24 mouse cellular contexts compared by ENCODE assay signal in the genomic region with DNA sequence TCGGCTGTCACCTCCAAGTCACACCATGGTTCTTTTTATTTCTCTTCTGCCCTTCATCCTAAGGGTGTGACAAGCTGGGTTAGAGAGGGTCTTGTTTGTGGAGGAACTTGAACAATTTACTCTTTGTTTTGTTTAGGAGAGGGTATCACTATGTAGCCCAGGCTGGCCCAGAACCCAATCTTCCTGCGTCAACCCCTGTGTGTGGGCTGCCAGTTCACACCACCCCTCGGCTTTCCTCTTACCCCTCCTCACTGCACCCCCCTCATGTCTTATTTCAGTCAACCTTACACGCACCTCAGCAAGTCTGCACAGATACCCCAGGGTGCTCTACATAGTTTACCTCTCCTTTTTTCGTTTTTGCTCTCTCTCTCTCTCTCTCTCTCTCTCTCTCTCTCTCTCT. TPM values are rescaled to one million over a fixed set of nuclear protein-coding genes. Genes with fewer than 3 reads are reported as not detected.
A peak's percentile ranks its signal among the peaks of the same experiment; 100 is the strongest.
DNase-seq lines count a peak whose midpoint lies in the region; ATAC-seq lines count a peak whose summit lies in the region.
"Had no signal": no experiment of that assay in that cellular context is flagged by ENCODE, and none has a peak within 500 bp of the region (broad histone marks: within the 10 kb centered on the region; RNA-seq: fewer than 3 reads in every experiment).

No protein-coding gene starts in this region.

- H3K36me3 ChIP-seq in hindbrain, embryonic 11.5 days (ENCODE audit: control insufficient read depth, insufficient read depth, low read length) = no peaks in the 10 kb centered on the region
- no peaks in the 10 kb centered on the region for H3K36me3 ChIP-seq in hindbrain, embryonic 14.5 days (replicated peaks; ENCODE audit: control insufficient read depth, insufficient read depth)
- no peaks in the 10 kb centered on the region for H3K36me3 ChIP-seq in midbrain, embryonic 13.5 days
- H3K36me3 ChIP-seq in midbrain, embryonic 15.5 days (replicated peaks) = no peaks in the 10 kb centered on the region
- H3K36me3 ChIP-seq in embryonic facial prominence, embryonic 10.5 days (replicated peaks) = no peaks in the 10 kb centered on the region
- H3K36me3 ChIP-seq: embryonic facial prominence, embryonic 13.5 days; embryonic facial prominence, embryonic 15.5 days; forebrain, embryonic 10.5 days; forebrain, embryonic 12.5 days; G1E had no signal

- DNase-seq in cerebellum, adult 8-10 months = peak; percentile 11
- DNase-seq in cerebellum, adult 11 months = no peak
- peak; percentile 52 for DNase-seq in hindbrain, embryonic 11.5 days (ENCODE audit: low spot score)
- no peak for DNase-seq in hindbrain, embryonic 14.5 days (ENCODE audit: low spot score)
- peak; percentile 20 for DNase-seq in embryonic facial prominence, embryonic 10.5 days (ENCODE audit: low spot score)
- DNase-seq: adrenal gland, adult 8-10 months; adrenal gland, postnatal 14 days; adrenal gland, postnatal 36 days; B cell, adult 2 months; cerebellum, adult 18-20 months; cerebellum, adult 9-10 months had no signal

- 0 out of 2 replicates have a peak, but pooled peaks cover 4% of the 10 kb centered on the region for H3K4me1 ChIP-seq in hindbrain, embryonic 11.5 days (replicated peaks; ENCODE audit: control insufficient read depth, insufficient read depth, low read length)
- 0 out of 2 replicates have a peak, but pooled peaks cover 4% of the 10 kb centered on the region for H3K4me1 ChIP-seq in hindbrain, embryonic 14.5 days (replicated peaks; ENCODE audit: control insufficient read depth, insufficient read depth, low read length)
- peaks cover 14% of the 10 kb centered on the region for H3K4me1 ChIP-seq in midbrain, embryonic 13.5 days (replicated peaks)
- H3K4me1 ChIP-seq in midbrain, embryonic 15.5 days = peaks cover 18% of the 10 kb centered on the region
- peaks cover 27% of the 10 kb centered on the region for H3K4me1 ChIP-seq in embryonic facial prominence, embryonic 10.5 days

- H3K9ac ChIP-seq in hindbrain, embryonic 11.5 days (ENCODE audit: low read depth, low read length) = no peak overlapping the region
- H3K9ac ChIP-seq in hindbrain, embryonic 14.5 days = no peak overlapping the region
- no peak overlapping the region for H3K9ac ChIP-seq in midbrain, embryonic 13.5 days (replicated peaks)
- no peak overlapping the region for H3K9ac ChIP-seq in midbrain, embryonic 15.5 days
- H3K9ac ChIP-seq: embryonic facial prominence, embryonic 13.5 days; embryonic facial prominence, embryonic 15.5 days; forebrain, embryonic 12.5 days had no signal

- peaks cover 92% of the 10 kb centered on the region for H3K27me3 ChIP-seq in hindbrain, embryonic 11.5 days (ENCODE audit: control insufficient read depth, insufficient read depth, low read length)
- peaks cover 94% of the 10 kb centered on the region for H3K27me3 ChIP-seq in hindbrain, embryonic 14.5 days (ENCODE audit: control insufficient read depth, insufficient read depth, low read length)
- H3K27me3 ChIP-seq in midbrain, embryonic 13.5 days = peaks cover 96% of the 10 kb centered on the region
- H3K27me3 ChIP-seq in midbrain, embryonic 15.5 days (replicated peaks) = peaks cover 81% of the 10 kb centered on the region
- peaks cover 100% of the 10 kb centered on the region for H3K27me3 ChIP-seq in embryonic facial prominence, embryonic 10.5 days (replicated peaks; ENCODE audit: low read depth, poor library complexity, severe bottlenecking)

- no peak overlapping the region for H3K4me3 ChIP-seq in hindbrain, embryonic 11.5 days (ENCODE audit: low read depth, low read length)
- no peak overlapping the region for H3K4me3 ChIP-seq in hindbrain, embryonic 14.5 days (replicated peaks; ENCODE audit: low read length)
- H3K4me3 ChIP-seq in midbrain, embryonic 13.5 days (replicated peaks) = 0 out of 2 replicates have a peak overlapping the region, but pooled peaks have one; percentile 6
- H3K4me3 ChIP-seq in midbrain, embryonic 15.5 days = no peak overlapping the region
- H3K4me3 ChIP-seq in embryonic facial prominence, embryonic 10.5 days = no peak overlapping the region
- H3K4me3 ChIP-seq: erythroblast, embryonic 14.5 days had no signal

- H3K27ac ChIP-seq in hindbrain, embryonic 11.5 days (ENCODE audit: low read depth, low read length) = no peak overlapping the region
- H3K27ac ChIP-seq in hindbrain, embryonic 14.5 days = no peak overlapping the region
- no peak overlapping the region for H3K27ac ChIP-seq in midbrain, embryonic 13.5 days
- H3K27ac ChIP-seq in midbrain, embryonic 15.5 days = no peak overlapping the region
- H3K27ac ChIP-seq in embryonic facial prominence, embryonic 10.5 days (replicated peaks) = no peak overlapping the region
- H3K27ac ChIP-seq: embryonic facial prominence, embryonic 13.5 days; embryonic facial prominence, embryonic 15.5 days; forebrain, embryonic 10.5 days; forebrain, embryonic 12.5 days had no signal

- H3K4me2 ChIP-seq in hindbrain, embryonic 11.5 days (replicated peaks; ENCODE audit: low read depth, low read length) = no peak overlapping the region
- H3K4me2 ChIP-seq in hindbrain, embryonic 14.5 days (replicated peaks) = no peak overlapping the region
- no peak overlapping the region for H3K4me2 ChIP-seq in midbrain, embryonic 13.5 days (replicated peaks)
- H3K4me2 ChIP-seq in midbrain, embryonic 15.5 days = no peak overlapping the region

- ATAC-seq in hindbrain, embryonic 11.5 days (ENCODE audit: low FRiP score) = no peak
- no peak for ATAC-seq in hindbrain, embryonic 14.5 days (ENCODE audit: low FRiP score)
- ATAC-seq in midbrain, embryonic 13.5 days = no peak
- no peak for ATAC-seq in midbrain, embryonic 15.5 days (replicated peaks)
- ATAC-seq: activated CD4-positive, CD25-positive, alpha-beta regulatory T cell, adult 4 months; CD4-positive, CD25-positive, alpha-beta regulatory T cell, adult 4 months; forebrain, embryonic 14.5 days; forebrain, embryonic 16.5 days; Patski had no signal

- H3K9me3 ChIP-seq in hindbrain, embryonic 11.5 days (ENCODE audit: control insufficient read depth, low read length) = no peaks in the 10 kb centered on the region
- H3K9me3 ChIP-seq in hindbrain, embryonic 14.5 days (ENCODE audit: control insufficient read depth, low read length) = no peaks in the 10 kb centered on the region
- no peaks in the 10 kb centered on the region for H3K9me3 ChIP-seq in midbrain, embryonic 13.5 days
- H3K9me3 ChIP-seq in midbrain, embryonic 15.5 days = no peaks in the 10 kb centered on the region
- H3K9me3 ChIP-seq in embryonic facial prominence, embryonic 10.5 days = no peaks in the 10 kb centered on the region
- H3K9me3 ChIP-seq: embryonic facial prominence, embryonic 13.5 days; embryonic facial prominence, embryonic 15.5 days; forebrain, embryonic 10.5 days; forebrain, embryonic 12.5 days; G1E had no signal

- WGBS in hindbrain, embryonic 11.5 days = 9% methylated on average over 5 of the region's 5 CpGs
- WGBS in hindbrain, embryonic 14.5 days = 11% methylated on average over 5 of the region's 5 CpGs
- WGBS in midbrain, embryonic 13.5 days = 3% methylated on average over 5 of the region's 5 CpGs
- 3% methylated on average over 5 of the region's 5 CpGs for WGBS in midbrain, embryonic 15.5 days
- 5% methylated on average over 5 of the region's 5 CpGs for WGBS in embryonic facial prominence, embryonic 10.5 days

RNA-seq across cellular contexts. Expression of a gene that starts 2.8 kb away (rescaled TPM):
- not detected in 2 replicates for polyA plus RNA-seq in hindbrain, embryonic 11.5 days (2014; fragmentation: Nextera tagmentation; extraction: Ambion mirVana)
- not detected in 2 replicates for polyA plus RNA-seq in hindbrain, embryonic 14.5 days (2014; fragmentation: Nextera tagmentation; extraction: Ambion mirVana)
- 2.7 and 4.1 TPM in 2 replicates for polyA plus RNA-seq in midbrain, embryonic 13.5 days (2015; fragmentation: Nextera tagmentation; extraction: Ambion mirVana)
- polyA plus RNA-seq in midbrain, embryonic 15.5 days (2015; fragmentation: Nextera tagmentation; extraction: Ambion mirVana) = 2.2 and 2.4 TPM in 2 replicates
- 0.05 TPM in 1 of 2 replicates, not detected in the other for polyA plus RNA-seq in embryonic facial prominence, embryonic 10.5 days (2016; fragmentation: Nextera tagmentation; extraction: Ambion mirVana)
- polyA plus RNA-seq: activated CD4-positive, CD25-positive, alpha-beta regulatory T cell, adult 4 months; CD4-positive, CD25-positive, alpha-beta regulatory T cell, adult 4 months; embryonic facial prominence, embryonic 13.5 days; embryonic facial prominence, embryonic 15.5 days; erythroblast, embryonic 14.5 days; G1E; Patski had no signal

Comparison
In these comparisons a context has a peak if more than half of its experiments do, and no peak if none do; other contexts are left out.
1. DNase-seq: peak in cerebellum, adult 8-10 months (single experiment), hindbrain, embryonic 11.5 days (single experiment) and embryonic facial prominence, embryonic 10.5 days (single experiment); none in cerebellum, adult 11 months (single experiment) and hindbrain, embryonic 14.5 days (single experiment).